Mouse (Mus musculus) testis, postnatal 10 days (tissue): ENCODE results near the gene Smim9.
A peak's percentile ranks its signal among the peaks of the same experiment; 100 is the strongest.

Source experiments
- DNase-seq: peaks from one replicate; pipeline ENCODE4 v3.0.0; 2021; ENCODE audit warnings: low spot score

The Smim9 gene

GRCm38 (mm10) chrX:75163670-75164069 lies at the start of gene Smim9:
Smim9 (minus strand) TSS chrX:75163770.
- no peak for DNase-seq

GRCm38 (mm10) chrX:75155576-75156243 lies 7.9 kb downstream of the Smim9 start:
- DNase-seq, result peak; percentile 48

- DNase-seq, result no peak
These were observed 11.3 kb downstream of the Smim9 start for GRCm38 (mm10) chrX:75152249-75152648.

- DNase-seq, result no peak
These were observed 13.3 kb downstream of the Smim9 start for GRCm38 (mm10) chrX:75150304-75150703.

- DNase-seq, result no peak
These were observed 15.2 kb downstream of the Smim9 start for GRCm38 (mm10) chrX:75148414-75148813.

GRCm38 (mm10) chrX:75143124-75143555 lies 20.4 kb downstream of the Smim9 start:
- peak; percentile 43 for DNase-seq

- DNase-seq, result no peak
These were observed 25.4 kb downstream of the Smim9 start for GRCm38 (mm10) chrX:75138182-75138581.

GRCm38 (mm10) chrX:75137729-75138128 lies 25.8 kb downstream of the Smim9 start:
- no peak for DNase-seq

- DNase-seq, result no peak
These were observed 26.6 kb downstream of the Smim9 start for GRCm38 (mm10) chrX:75136938-75137337.

- peak; percentile 81 for DNase-seq
These were observed 33.0 kb downstream of the Smim9 start, which contains the start of gene Mpp1 for GRCm38 (mm10) chrX:75130467-75131160. Mpp1 (minus strand) TSS chrX:75131016.

GRCm38 (mm10) chrX:75129474-75129873 lies 34.1 kb downstream of the Smim9 start:
- DNase-seq, result no peak

- no peak for DNase-seq
These were observed 35.1 kb downstream of the Smim9 start for GRCm38 (mm10) chrX:75128333-75128980.

GRCm38 (mm10) chrX:75126893-75127292 lies 36.7 kb downstream of the Smim9 start:
- no peak for DNase-seq

- no peak for DNase-seq
These were observed 38.0 kb downstream of the Smim9 start for GRCm38 (mm10) chrX:75125606-75126005.

- DNase-seq, result no peak
These were observed 48.0 kb downstream of the Smim9 start for GRCm38 (mm10) chrX:75115550-75115949.

- DNase-seq, result no peak
These were observed 61.3 kb downstream of the Smim9 start for GRCm38 (mm10) chrX:75102293-75102692.

GRCm38 (mm10) chrX:75098799-75099198 lies 64.8 kb downstream of the Smim9 start:
- DNase-seq, result no peak

GRCm38 (mm10) chrX:75096163-75096770 lies 67.3 kb downstream of the Smim9 start:
- peak; percentile 36 for DNase-seq
